Mouse (Mus musculus): Measurements from ENCODE around the gene Gm6763. TPM values are rescaled to one million over a fixed set of nuclear protein-coding genes. Genes with fewer than 3 reads are reported as not detected.

The Gm6763 gene
- polyA plus RNA-seq, 1 experiment from 2014 or later: not detected

Other genes with a start within 250 kb of the Gm6763 start
- gene Gm21293, start 8.5 kb upstream of the Gm6763 start, polyA plus RNA-seq (2015; fragmentation: Nextera tagmentation; extraction: Ambion mirVana): not detected in 2 replicates
- not detected in 2 replicates for gene Gm8764, start 8.5 kb downstream of the Gm6763 start, polyA plus RNA-seq (2015; fragmentation: Nextera tagmentation; extraction: Ambion mirVana)
- gene Gm21304, start 17.0 kb downstream of the Gm6763 start, polyA plus RNA-seq (2015; fragmentation: Nextera tagmentation; extraction: Ambion mirVana): not detected in 2 replicates
- not detected in 2 replicates for gene Gm21312, start 25.5 kb downstream of the Gm6763 start, polyA plus RNA-seq (2015; fragmentation: Nextera tagmentation; extraction: Ambion mirVana)
- not detected in 2 replicates for gene Gm20765, start 34.0 kb downstream of the Gm6763 start, polyA plus RNA-seq (2015; fragmentation: Nextera tagmentation; extraction: Ambion mirVana)
- not detected in 2 replicates for gene Gm4340, start 42.5 kb downstream of the Gm6763 start, polyA plus RNA-seq (2015; fragmentation: Nextera tagmentation; extraction: Ambion mirVana)

All from stomach, postnatal 0 days (tissue).